Mouse (Mus musculus) embryonic facial prominence, embryonic 11.5 days (tissue): ENCODE results near the gene Eef2kmt. TPM values are rescaled to one million over a fixed set of nuclear protein-coding genes. Genes with fewer than 3 reads are reported as not detected.

ENCODE experiments used
- ATAC-seq: fragments of 200-750 bp; cut with Nextera tagmentation; replicated peaks from 2 replicates; pipeline ENCODE4 v1.8.0; 2017; ENCODE audit warnings: low read depth; ENCODE audit not compliant: insufficient number of reproducible peaks, low FRiP score, low TSS enrichment
- DNase-seq: peaks from one replicate; pipeline ENCODE4 v3.0.0-alpha.2; 2015; ENCODE audit warnings: low spot score
- H3K27ac ChIP-seq: fragments of 300-500 bp; sonication (generic); replicated peaks from 2 replicates; pipeline ENCODE4 v1.5.1; 2014; ENCODE audit warnings: mild to moderate bottlenecking, low read depth, low read length, control low read depth
- H3K27me3 ChIP-seq: fragments of 300-500 bp; sonication (generic); 2 replicates; pipeline ENCODE4 v1.6.1; 2014; ENCODE audit warnings: mild to moderate bottlenecking, low read length, moderate library complexity, mixed read lengths; ENCODE audit not compliant: control insufficient read depth, insufficient read depth
- H3K36me3 ChIP-seq: fragments of 300-500 bp; sonication (generic); replicated peaks from 2 replicates; pipeline ENCODE4 v1.6.1; 2014; ENCODE audit warnings: low read depth, mild to moderate bottlenecking, low read length, moderate library complexity, mixed read lengths; ENCODE audit not compliant: control insufficient read depth, insufficient read depth
- H3K4me1 ChIP-seq: fragments of 300-500 bp; sonication (generic); 2 replicates; pipeline ENCODE4 v1.6.1; 2014; ENCODE audit warnings: low read length, mixed read lengths; ENCODE audit not compliant: control insufficient read depth, insufficient read depth
- H3K4me2 ChIP-seq: fragments of 300-500 bp; sonication (generic); 2 replicates; pipeline ENCODE4 v1.6.1; 2014; ENCODE audit warnings: low read depth, mild to moderate bottlenecking, control low read depth, low read length, moderate library complexity
- H3K4me3 ChIP-seq: fragments of 300-500 bp; sonication (generic); 2 replicates; pipeline ENCODE4 v1.5.1; 2014; ENCODE audit warnings: low read depth, low read length, control low read depth
- H3K9ac ChIP-seq: fragments of 300-500 bp; sonication (generic); replicated peaks from 2 replicates; pipeline ENCODE4 v1.6.1; 2014; ENCODE audit warnings: mild to moderate bottlenecking, control low read depth, low read length
- H3K9me3 ChIP-seq: fragments of 300-500 bp; sonication (generic); replicated peaks from 2 replicates; pipeline ENCODE4 v1.6.1; 2016; ENCODE audit warnings: mild to moderate bottlenecking, low read length, inconsistent platforms, mixed read lengths; ENCODE audit not compliant: control insufficient read depth
- WGBS: fragments of 180-500 bp; shearing (Covaris S2); extraction: QIAGEN DNeasy Blood & Tissue Kit; methylation state at CpG from one replicate; pipeline ENCODE4 v1.1.7; 2014; 5-methylcytosine and 5-hydroxymethylcytosine counted together
- polyA plus RNA-seq: library from polyadenylated mRNA; unstranded; fragments of >200 nt; fragmentation: Nextera tagmentation; extraction: Ambion mirVana; gene quantifications from 2 replicates; pipeline ENCODE4 v1.2.1, GENCODE M21; 2014

Gene Eef2kmt
- polyA plus RNA-seq, 1 experiment from 2014 or later: 13.3 TPM

DNA sequence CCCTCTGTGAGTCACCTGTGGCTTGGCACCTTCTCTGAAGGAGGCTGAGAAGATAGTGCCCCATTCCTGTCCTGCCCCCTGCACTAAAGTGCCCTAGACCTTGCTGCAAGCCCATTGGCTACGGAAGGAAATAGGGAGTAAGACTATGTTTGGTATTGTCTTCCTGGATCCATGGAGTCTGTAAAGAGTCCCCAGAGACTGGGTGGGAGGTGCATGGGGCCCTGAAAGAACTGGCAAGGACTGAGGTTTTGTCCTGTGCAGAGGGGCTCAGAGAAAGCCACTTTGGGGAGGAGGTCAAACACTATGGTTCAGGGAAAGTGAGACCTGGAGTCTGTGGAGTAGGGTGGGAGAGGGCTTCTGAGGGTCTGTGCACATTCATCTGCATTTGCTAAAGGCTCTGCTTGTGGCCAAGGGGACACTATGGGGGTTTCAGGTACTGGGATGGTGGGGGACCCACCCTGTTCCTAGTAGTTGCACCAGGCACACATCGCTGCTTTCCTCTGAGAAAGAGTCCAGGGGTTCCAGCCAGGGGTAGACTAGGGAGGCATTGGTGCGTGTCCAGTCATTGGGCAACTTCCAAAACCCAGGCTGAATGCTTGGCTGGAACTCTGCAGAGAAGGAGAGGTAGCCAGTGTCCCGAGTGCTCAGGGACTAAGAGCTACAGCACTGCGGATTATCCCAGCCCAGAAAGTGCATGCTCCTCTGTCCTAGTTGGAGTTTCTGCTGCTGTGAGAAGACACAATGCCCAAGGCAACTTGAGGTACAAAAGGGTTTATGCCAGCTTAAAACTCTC lies 38.2 kb downstream of the Eef2kmt start:
- WGBS: 67% methylated on average over 5 of the region's 5 CpGs
- no peaks in the 10 kb centered on the region for H3K4me1 ChIP-seq
- H3K36me3 ChIP-seq: no peaks in the 10 kb centered on the region
- no peak overlapping the region for H3K9ac ChIP-seq
- H3K27ac ChIP-seq: no peak overlapping the region
- ATAC-seq (no peak), DNase-seq (no peak)
- H3K4me3 ChIP-seq: no peak overlapping the region
- no peaks in the 10 kb centered on the region for H3K9me3 ChIP-seq
- H3K27me3 ChIP-seq: peaks cover 3% of the 10 kb centered on the region; the same call in 1 of the 2 replicates
- H3K4me2 ChIP-seq: no peak overlapping the region

- ATAC-seq (no peak), DNase-seq (no peak)
- Histone ChIP-seq H3K4me3 (no peak overlapping the region), H3K4me2 (no peak overlapping the region), H3K9me3 (no peaks in the 10 kb centered on the region), H3K27ac (no peak overlapping the region), H3K27me3 (peaks cover 3% of the 10 kb centered on the region; the same call in 1 of the 2 replicates), H3K9ac (no peak overlapping the region), H3K36me3 (no peaks in the 10 kb centered on the region), H3K4me1 (no peaks in the 10 kb centered on the region)
- WGBS: 63% methylated on average over 6 of the region's 6 CpGs
Measured at GRCm38 (mm10) chr16:5216686-5217085, 39.1 kb downstream of the Eef2kmt start.

DNA sequence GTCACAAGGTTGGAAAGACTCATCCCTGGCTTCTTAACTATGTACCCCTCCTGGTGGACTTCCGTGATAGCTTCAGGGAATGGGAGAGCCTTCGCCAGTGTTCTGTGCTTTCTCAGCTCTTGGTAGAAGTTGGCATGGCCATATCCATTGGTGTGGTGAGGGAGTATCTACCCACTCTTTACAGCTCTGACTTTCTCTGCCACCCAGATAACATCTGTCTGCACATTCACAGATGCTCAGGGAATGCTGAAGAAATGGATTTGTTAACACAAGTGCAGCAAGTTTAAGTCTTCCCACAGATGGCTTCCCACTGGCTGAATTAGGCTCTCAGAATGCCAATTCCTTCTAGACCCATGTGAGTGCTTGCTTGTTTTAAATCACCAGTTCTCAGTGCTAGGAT lies 41.7 kb downstream of the Eef2kmt start:
- Histone ChIP-seq H3K9me3 (no peaks in the 10 kb centered on the region), H3K9ac (no peak overlapping the region), H3K4me3 (no peak overlapping the region), H3K27me3 (no peaks in the 10 kb centered on the region), H3K27ac (no peak overlapping the region), H3K4me2 (no peak overlapping the region), H3K4me1 (no peaks in the 10 kb centered on the region), H3K36me3 (no peaks in the 10 kb centered on the region)
- no peak for ATAC-seq
- DNase-seq: no peak
- 78% methylated on average over 2 of the region's 2 CpGs for WGBS

- DNase-seq (no peak), ATAC-seq (no peak)
- H3K4me3 ChIP-seq: no peak overlapping the region
- H3K4me1 ChIP-seq: no peaks in the 10 kb centered on the region
- no peak overlapping the region for H3K9ac ChIP-seq
- H3K27ac ChIP-seq: no peak overlapping the region
- H3K36me3 ChIP-seq: no peaks in the 10 kb centered on the region
- H3K27me3 ChIP-seq: no peaks in the 10 kb centered on the region
- no peaks in the 10 kb centered on the region for H3K9me3 ChIP-seq
- H3K4me2 ChIP-seq: no peak overlapping the region
- WGBS: 86% methylated on average over 3 of the region's 3 CpGs
Measured at GRCm38 (mm10) chr16:5212150-5212549, 43.6 kb downstream of the Eef2kmt start.

DNA sequence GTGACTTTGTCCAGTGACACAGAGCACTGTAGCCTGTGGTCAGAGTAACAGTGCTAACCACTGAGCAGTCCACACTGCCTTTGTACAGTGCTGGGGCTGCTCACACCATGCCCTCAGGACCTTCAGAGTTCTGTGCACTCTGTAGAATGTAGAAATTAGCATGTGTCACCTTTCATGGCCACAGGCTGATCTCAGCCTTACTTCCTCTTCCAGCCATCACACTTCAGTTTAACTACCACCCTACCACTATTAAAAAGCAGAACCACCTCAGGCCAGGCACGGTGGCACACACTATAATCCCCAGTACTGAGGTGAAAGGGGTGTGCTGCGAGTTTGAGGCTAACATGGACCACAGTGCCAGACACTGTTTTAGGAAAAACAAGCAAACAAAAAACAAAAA lies 45.4 kb downstream of the Eef2kmt start:
- no peak overlapping the region for H3K4me2 ChIP-seq
- no peak overlapping the region for H3K9ac ChIP-seq
- ATAC-seq: no peak
- H3K9me3 ChIP-seq: no peaks in the 10 kb centered on the region
- H3K27me3 ChIP-seq: no peaks in the 10 kb centered on the region
- no peak overlapping the region for H3K4me3 ChIP-seq
- WGBS: 69% methylated on average over 2 of the region's 2 CpGs
- no peak for DNase-seq
- no peaks in the 10 kb centered on the region for H3K4me1 ChIP-seq
- H3K27ac ChIP-seq: no peak overlapping the region
- H3K36me3 ChIP-seq: no peaks in the 10 kb centered on the region

- no peak for ATAC-seq
- 71% methylated on average over 5 of the region's 5 CpGs for WGBS
Measured at GRCm38 (mm10) chr16:5206051-5206450, 49.7 kb downstream of the Eef2kmt start.

GRCm38 (mm10) chr16:5205431-5205970 lies 50.3 kb downstream of the Eef2kmt start:
- no peak overlapping the region for H3K4me3 ChIP-seq
- H3K36me3 ChIP-seq: no peaks in the 10 kb centered on the region
- no peaks in the 10 kb centered on the region for H3K4me1 ChIP-seq
- no peak overlapping the region for H3K4me2 ChIP-seq
- DNase-seq: no peak
- ATAC-seq: no peak
- H3K9me3 ChIP-seq: no peaks in the 10 kb centered on the region
- 92% methylated on average over 5 of the region's 5 CpGs for WGBS
- no peak overlapping the region for H3K27ac ChIP-seq
- H3K27me3 ChIP-seq: no peaks in the 10 kb centered on the region
- no peak overlapping the region for H3K9ac ChIP-seq

More at GRCm38 (mm10) chr16:5206051-5206450, 49.7 kb downstream of the Eef2kmt start:
- Histone ChIP-seq H3K4me1 (no peaks in the 10 kb centered on the region), H3K36me3 (no peaks in the 10 kb centered on the region), H3K27me3 (no peaks in the 10 kb centered on the region), H3K9me3 (no peaks in the 10 kb centered on the region), H3K9ac (no peak overlapping the region), H3K4me2 (no peak overlapping the region), H3K4me3 (no peak overlapping the region), H3K27ac (no peak overlapping the region)
- no peak for DNase-seq

GRCm38 (mm10) chr16:5203668-5204433 lies 51.9 kb downstream of the Eef2kmt start, which contains the start of gene Nagpa:
TSS of gene Nagpa (minus strand) at chr16:5204012.
- ATAC-seq (peak; percentile 85), DNase-seq (peak; percentile 92)
- peak within 1 kb of the TSS; percentile 97 for H3K4me2 ChIP-seq
- H3K4me3 ChIP-seq: peak within 1 kb of the TSS; percentile 83
- no peaks in the 10 kb centered on the region for H3K36me3 ChIP-seq
- H3K9ac ChIP-seq: peak within 1 kb of the TSS; percentile 72
- WGBS: 4% methylated on average over 40 of the region's 40 CpGs
- no peaks in the 10 kb centered on the region for H3K4me1 ChIP-seq
- H3K27ac ChIP-seq: no peak within 1 kb of the TSS
- H3K27me3 ChIP-seq: no peaks in the 10 kb centered on the region
- no peaks in the 10 kb centered on the region for H3K9me3 ChIP-seq
